Mouse (Mus musculus): Measurements from ENCODE around the gene Kcnb1.
A peak's percentile ranks its signal among the peaks of the same experiment; 100 is the strongest.

The Kcnb1 gene

GRCm38 (mm10) chr2:167203505-167204166 lies 13.7 kb upstream of the Kcnb1 start:
- no peak for DNase-seq

DNA sequence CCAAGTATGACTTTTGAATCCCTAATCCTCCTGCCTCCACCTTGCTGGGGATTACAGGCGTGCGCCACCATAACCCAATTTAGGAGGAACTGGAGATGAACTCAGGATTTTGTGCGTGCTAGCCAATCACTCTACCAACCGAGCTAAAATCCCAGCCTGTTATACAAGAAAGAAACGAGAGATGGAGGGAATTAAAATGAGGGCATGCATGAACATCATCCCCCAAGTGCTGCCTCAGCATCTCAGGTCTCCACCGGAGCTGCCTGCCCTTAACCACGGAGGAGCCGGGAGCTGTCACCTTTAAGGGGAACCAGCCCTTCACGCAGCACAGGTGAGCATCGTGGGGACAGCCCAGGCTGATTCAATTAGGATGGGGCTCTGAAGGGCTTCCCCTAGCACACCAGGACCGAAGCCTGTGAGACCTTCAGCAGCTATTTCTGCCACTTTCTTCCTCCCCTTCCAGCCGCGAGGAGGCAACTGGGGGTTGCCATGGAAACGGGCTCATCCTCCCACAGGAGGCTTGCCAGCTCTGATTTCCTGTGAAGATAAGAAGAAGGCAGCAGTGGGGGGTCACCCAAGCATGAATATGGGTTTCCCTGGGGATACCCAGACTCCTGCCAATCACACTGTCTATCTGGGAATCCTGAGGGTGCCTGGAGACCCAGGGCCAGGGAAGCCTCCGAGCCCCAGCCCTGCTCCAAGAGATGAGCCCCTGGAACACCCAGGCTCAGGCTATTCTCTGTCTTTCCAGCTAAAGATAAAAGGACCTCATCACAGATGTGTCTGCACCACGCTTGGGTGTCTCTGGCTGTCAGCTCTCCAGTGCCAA lies 11.7 kb upstream of the Kcnb1 start:
- DNase-seq, result peak; percentile 71 to 73

GRCm38 (mm10) chr2:167198660-167199427 lies 8.9 kb upstream of the Kcnb1 start:
- DNase-seq, result no peak

DNA sequence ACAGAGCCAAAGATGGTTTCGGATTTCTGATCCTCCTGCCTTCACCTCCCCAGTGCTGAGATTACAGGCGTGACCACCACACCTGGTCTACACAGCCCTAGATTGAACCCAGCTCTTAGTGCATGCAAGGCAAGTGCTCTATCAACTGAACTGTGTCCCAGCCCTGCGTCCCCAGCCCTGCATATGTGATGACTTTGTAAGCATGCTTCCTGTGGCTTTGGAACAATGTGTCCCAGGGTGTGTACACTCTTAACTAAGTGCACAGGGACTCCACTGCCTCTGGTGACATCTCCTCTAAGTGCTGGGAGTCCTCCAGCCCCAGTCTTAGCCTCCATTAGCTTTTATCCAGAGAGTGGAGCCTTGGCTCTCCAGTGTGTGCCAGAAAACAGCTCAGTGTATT lies 3.4 kb upstream of the Kcnb1 start:
- no peak for DNase-seq

GRCm38 (mm10) chr2:167189291-167190075 lies 472 bp downstream of the Kcnb1 start:
- DNase-seq, result peak; percentile 35 to 51

DNA sequence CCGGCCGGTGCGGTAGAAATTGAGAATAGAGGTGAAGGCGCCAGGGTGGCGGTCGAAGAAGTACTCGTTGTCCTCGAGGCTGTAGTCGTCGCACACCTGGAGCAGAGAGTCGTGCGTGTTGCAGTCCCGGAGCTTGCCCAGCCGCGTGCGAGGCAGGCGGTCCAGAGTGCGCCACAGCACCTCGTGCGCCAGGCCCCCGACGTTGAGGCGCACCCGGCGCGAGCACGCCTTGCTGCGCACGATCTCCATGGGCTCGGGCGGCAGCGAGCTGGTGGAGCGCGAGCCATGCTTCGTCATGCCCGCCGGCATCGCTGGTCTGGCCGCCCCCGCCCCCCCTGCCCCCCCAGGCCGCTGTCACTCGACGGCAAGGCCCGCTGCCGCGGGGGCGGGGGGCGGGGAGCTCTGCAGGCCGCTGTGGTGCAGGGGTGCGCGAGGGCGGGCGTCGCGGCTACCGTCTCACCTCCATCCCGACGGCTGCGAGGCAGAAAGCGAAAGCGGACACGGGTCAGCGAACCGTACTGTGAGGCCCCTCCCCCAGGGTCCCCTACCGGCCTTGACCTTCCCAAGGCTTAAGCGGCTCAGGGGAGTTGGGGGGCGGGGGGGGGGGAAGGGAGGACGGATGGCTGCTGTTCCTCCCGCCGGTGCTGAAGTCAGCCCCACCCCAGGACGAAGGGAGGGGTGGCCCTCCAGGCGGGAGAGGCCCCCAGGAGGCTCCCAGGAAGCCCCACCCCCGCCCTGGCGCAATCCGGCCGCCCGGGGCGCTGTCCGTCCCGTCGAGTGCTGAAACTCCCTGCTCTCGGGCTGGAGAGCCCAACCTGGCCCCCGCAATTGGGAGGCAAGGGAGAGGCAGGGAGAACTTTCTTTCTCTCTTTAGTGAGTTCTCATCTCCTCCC lies 1.4 kb downstream of the Kcnb1 start:
- DNase-seq, result peak; percentile 50 to 54

DNA sequence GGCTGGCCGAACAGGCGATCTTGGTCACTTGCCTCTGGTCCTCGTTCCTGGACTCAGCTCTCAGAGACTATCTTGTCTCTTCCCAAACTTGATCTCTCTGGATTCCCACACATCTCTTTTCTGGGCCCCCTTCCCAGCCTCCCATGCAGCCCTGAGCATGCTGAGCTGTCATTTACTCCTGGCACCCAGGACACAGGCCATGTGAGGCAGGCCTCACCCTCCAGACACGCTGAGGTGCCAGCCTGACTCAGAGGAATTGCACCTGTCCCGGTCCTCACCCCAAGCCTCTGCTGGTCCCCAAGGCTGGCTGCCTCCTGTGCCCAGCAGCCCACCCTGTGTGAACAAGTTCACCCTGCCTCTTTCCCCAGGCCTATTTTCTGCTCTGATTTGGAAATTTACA lies 2.8 kb downstream of the Kcnb1 start:
- DNase-seq, result no peak

DNA sequence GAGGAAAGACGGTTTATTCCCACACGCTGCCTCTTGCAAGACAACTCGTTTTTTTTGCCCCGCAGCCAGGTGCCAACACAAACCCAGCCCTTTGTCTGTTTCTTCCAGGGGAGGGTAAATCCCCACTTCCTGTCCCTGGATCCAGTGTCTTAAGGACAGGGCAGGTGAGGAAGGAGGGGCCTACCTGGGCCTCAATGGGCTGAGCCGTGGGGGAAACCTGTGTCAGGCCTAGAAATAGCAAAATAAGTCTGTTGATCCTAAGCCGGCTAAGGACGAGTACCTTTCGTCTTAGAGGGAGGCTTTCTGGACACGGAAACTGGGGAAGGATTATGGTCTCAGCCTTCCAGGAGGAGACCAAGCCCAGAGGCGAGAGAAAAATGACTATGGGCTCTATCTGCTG lies 3.4 kb downstream of the Kcnb1 start:
- DNase-seq, result no peak

DNA sequence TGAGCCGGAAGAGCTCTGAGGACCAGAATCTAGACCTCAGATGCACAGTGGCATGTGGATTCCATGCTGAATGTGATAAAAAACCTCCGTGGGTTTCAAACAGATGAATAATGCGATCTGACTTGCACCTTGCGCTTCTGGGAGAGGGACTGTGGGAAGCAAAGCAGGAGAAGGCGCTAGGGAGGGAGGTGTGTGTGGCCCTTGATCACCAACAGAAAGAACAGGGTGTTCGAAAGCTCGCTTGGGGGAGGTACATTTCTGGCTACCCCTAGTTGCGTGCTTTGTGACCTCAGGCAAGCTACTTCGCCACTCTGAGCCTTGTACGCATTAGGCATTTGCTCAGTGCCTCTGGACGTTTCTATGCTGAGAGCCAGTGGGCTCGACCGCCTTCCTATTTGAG lies 4.0 kb downstream of the Kcnb1 start:
- DNase-seq, result no peak

DNA sequence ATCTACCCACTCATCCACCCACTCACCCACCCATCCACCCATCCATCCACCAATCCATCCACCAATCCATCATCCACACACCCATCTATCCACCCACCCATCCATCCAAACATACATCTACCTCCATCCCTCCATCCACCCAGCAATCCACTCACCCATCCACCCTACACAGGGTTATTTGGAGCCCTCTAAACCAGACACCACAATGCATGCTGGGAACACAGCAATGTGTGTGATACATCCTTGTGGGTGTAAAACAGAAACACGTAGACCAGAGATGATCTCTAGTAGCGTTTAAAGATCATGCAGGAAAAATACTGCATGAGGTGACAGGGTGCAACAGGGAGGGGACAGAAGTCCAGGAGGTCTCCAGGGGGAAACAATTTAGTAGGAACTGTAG lies 4.5 kb downstream of the Kcnb1 start:
- DNase-seq, result no peak

GRCm38 (mm10) chr2:167181662-167182389 lies 8.1 kb downstream of the Kcnb1 start:
- peak in 1 of 2 experiments; percentile 56 for DNase-seq

- DNase-seq, result no peak
Measured at GRCm38 (mm10) chr2:167181096-167181495, 8.9 kb downstream of the Kcnb1 start.

GRCm38 (mm10) chr2:167179301-167179700 lies 10.7 kb downstream of the Kcnb1 start:
- no peak for DNase-seq

DNA sequence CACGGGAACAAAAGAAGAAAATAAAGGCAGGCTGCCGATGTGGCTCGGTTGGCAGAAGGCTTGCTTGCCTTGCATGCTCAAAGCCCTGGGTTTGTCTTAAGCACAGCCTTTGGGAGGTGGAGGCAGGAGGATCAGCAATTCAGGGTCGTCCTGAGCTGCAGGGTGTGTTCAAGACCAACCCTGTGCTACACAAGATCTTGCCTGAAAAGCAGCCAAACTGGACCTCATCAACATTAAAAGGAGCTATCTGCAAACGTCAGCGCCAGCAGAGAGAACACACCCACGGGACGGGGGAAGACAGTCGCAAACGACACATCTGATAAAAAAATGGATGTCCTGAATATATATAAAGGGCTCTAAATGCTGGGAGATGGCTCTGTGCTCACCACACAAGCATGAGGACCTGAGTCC lies 12.7 kb downstream of the Kcnb1 start:
- no peak for DNase-seq

- no peak for DNase-seq
Measured at GRCm38 (mm10) chr2:167175284-167175683, 14.7 kb downstream of the Kcnb1 start.

- DNase-seq, result no peak
Measured at GRCm38 (mm10) chr2:167173051-167173875, 16.7 kb downstream of the Kcnb1 start.

DNA sequence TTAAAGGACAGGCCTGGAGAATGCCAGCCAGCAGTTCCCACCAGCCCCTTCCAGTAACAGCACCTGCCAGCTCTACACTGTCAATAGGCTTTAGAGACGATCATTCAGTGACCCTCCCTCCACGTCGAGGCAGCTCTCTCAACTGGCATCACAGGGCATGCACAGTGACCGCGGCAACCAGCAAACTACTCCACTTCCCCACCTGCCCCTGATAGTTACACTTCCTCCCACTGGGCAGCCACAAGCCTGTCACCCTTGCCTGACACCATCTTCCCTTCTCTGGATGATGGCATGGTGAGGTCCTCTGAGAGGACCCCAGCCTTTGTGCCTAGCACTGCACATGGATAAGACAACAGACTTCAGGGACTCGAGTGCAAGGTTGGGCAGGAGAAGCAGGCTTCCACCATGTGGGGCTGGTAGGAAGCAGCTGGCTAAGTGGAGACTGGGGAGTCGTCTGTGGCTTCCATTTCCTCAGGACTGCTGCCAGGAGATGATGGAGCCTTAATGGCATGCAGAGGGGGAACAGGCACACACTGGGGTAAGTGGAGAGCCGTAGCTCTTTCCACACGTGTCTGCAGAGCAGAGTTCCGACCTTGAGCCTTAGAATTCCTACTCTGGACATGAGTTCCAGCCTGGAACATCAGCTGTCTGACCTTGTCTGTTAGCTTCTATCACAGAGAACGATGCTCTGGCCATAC lies 22.3 kb downstream of the Kcnb1 start:
- DNase-seq, result no peak

GRCm38 (mm10) chr2:167163600-167163999 lies 26.4 kb downstream of the Kcnb1 start:
- DNase-seq, result no peak

GRCm38 (mm10) chr2:167163134-167163533 lies 26.8 kb downstream of the Kcnb1 start:
- DNase-seq, result peak; percentile 39 to 43
